Mouse (Mus musculus): ENCODE data around the gene Zfp607a.
A peak's percentile ranks its signal among the peaks of the same experiment; 100 is the strongest.
"Not testable (repeated sequence)": the region's sequence is repeated elsewhere in the genome, so short reads cannot be mapped to it uniquely, and the experiment has no call there.

Gene Zfp607a

DNA sequence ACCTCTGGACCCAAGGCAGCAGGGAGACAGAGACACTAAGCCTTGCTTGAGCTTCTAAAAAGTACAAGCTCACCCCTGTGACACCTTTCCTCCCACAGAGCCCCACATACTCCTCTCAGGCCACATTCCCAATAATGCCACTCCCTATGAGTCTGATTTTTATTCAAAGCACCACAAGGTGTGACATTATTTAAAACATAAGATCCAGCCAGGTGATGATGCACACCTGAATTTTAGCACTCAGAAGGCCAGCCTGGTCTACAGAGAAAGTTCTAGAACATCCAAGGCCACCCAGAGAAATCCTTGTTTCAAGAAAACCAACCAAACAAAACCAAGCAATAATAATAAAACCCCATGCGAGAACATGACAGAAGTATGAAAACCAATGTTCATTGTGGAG, at the start of gene Zfp607a:
TSS of gene Zfp607a (plus strand) at position 301 of the 400 bp plus-strand sequence.
- no peak for DNase-seq

DNA sequence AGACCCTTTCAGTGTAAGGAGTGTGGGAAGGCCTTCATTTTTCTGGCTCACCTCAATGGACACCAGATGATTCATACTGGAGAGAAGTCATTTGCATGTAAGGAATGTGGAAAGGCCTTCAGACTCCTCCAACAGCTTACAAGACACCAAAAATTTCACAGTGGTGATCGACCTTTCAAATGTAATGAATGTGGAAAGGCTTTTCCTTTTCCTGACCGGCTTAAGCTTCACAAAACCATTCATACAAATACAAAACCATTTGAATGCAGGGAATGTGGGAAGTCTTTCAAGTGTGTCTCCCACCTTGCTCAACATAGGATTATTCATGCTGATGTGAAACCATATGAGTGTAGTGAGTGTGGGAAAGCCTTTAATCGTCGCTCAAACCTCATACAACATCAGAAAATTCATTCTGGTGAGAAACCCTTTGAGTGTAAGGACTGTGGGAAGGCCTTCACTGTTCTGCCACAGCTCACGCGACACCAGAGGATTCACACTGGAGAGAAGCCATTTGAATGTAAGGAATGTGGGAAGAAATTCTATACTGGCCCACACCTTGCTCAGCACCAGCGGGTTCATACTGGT, 38.7 kb upstream of the Zfp607a start:
- DNase-seq: no peak

DNA sequence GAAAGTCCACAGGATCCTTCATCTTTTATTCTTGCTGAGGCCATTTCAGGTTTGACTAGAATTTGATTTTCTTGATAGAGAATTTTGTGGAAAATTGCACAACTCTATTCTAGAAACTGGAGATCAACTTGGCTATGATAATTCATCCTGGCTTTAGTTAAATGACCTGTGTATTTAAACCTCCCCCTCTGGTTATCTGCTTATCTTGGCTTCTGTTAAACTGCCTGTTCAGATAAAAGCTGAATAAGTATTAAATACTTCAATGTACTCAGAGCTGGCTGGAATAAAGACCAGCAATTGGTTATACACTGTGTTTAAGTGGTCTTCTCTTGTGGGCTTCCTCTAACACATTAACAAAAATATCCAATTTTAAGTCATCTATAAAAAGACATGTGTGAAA, 34.7 kb upstream of the Zfp607a start:
- DNase-seq: no peak

DNA sequence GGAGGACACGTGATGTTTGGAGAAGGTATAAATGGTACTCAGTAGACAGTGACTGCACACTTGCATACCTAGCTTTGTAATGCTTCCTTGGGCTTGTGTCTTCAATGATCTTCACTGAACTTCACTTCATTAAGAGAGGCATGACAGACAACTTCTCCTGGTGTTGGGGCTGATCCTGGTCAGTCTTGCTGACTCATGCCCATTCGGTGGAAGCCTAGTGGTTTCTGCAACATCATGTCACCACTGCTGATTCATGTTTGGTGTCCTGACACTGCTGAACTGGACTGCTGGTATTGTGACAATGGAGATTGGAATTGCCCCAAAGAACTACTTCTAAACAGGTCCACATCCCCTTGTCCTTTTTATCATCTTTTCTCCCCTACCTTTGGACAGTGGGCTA, 23.2 kb upstream of the Zfp607a start:
- no peak for DNase-seq

DNA sequence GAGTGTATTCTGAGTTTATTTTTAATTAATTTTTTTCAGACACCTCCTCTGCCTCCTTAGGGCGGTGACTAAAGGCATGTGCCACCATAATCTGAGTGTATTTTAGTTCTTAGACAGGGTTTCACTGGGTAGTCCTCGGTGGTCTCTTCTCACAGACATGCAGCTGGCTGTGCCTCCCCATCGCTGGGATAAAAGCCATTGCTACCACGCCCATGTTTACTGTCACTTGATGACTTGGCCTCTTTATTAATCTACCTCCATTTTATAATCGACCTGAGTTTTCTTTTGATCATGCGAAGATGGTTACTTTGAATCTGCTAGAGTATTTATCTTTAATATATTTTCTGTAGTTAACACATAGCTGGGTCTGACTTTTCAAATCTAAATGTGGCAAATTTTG, 19.4 kb upstream of the Zfp607a start:
- DNase-seq: peak; percentile 15 to 16

DNA sequence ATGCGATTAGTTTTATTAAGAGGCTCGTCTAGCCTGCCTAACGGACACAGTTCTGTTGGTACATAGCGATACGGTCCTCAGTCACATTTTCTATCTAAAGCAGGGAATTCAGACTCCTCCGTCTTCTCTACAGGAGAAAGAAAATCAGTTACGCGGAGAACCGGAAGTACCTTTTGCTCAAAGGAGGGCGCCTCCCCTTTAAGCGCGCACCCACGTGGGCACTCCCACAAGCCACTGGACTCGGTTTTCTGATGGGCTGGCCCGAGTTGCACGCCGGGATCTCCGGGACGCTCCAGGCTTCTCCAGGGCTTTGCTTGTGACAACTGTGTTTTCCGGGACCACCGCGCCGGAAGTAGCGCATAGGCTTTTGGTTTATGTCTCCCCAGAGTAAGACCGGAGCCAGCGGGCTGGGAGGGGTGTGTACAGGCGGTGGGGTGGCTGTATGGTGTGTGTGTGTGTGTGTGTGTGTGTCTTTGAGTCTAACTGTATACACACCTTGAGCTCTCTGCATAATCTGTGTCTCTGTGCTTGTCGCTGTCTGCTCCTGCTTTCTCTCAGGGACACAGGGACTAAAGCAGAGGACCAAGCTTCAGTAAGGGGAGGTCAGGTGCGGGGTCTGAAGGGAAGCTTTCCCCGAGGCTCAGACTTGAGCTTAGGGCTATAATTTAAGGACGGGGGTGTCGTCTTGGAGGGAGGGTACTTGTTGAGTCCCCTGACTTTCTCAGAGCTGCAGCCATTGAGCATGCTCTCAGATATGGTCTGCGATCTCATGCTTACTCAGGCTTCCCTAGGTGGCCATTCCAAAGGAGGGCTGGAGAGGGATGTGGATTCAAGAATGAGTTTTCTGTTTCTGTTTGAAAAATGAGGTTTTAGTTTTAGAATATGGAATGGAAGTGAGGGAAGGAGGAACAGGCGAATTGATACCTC, 18.7 kb upstream of the Zfp607a start, which contains the start of gene Zfp59:
TSS of gene Zfp59 (plus strand) at position 285 of the 927 bp plus-strand sequence.
- peak; percentile 80 for DNase-seq

DNA sequence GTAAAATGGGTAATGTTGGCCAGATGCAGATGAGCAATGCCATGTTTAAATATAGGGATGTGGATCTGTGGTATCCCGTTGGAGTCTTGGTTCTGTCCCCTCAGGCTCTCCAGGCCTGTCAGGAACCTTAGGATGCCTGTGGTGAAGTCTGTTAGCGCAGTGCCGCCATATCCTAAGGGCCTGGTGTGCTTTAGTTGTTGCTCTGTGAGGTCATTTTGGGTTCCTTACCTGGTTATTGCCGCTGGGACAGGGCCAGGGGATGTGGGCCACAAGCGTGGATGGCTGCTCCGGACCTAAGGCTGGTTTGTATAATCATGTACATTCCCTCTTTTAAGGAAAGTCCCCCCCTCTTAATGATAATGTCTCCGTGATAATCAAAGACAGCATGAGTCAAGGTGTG, 17.7 kb upstream of the Zfp607a start:
- no peak for DNase-seq

DNA sequence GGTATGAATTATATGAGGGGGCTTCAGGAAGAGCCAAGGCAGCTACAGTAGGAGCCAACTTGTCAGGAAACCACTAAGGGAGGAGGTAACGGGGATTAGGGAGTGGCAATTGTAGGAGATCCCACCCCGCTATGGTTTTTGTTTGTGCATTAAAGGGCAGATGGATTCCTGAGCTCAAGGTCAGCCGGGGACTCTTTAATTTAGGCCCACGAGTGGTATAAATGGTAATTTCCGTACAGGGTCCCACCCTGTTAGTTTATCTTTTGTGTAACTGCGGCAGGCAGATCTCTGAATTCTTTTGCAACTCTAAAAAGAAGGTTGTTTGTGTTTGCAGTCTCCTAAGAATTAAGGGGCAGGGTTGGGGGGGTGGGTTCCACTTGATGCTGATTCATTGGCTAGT, 17.2 kb upstream of the Zfp607a start:
- DNase-seq: no peak

DNA sequence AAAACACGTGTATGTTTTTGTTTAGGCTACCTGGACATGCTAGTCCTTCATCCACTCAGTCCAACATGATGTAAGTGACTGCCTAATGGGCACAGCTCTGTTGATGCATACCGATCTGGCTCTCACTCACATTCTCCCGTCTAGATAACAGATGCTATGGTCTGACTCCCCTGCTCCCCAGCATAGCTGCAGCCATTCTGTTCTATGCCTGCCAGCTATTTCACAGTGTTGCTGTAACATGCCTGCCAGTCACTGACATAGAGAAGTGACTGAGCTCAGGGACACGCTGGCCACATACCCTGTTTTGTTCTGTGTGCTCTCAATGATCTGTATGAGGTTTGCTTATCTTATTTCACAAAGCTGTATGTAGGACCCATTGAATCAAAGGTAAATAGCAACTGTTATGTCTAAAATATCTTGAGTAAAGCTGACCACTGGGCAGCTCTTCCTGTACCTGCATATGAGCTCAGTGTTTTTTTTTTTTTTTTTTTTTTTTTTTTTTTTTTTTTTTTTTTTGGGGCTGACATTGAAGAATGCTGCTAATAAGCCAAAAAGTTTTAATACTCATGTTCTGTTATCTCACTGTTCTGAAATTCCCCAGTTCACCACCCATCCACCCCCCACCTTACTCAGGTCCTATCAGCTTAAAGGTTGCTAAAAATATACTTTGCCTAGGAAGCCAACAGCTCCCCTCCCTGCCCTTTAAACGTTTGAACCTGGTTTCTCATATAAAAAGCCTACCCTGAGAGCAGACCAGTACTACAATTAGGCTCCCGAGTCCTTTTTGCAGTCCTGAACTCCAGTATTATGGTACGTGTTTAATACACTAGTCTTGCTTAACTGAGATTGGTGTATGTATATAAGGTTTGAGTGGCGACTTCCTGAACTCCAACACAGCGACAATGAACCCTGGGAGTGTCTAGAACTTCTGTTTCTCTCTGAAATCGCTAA, 2.2 kb downstream of the Zfp607a start:
- peak in 1 of 2 experiments; percentile 23 for DNase-seq

DNA sequence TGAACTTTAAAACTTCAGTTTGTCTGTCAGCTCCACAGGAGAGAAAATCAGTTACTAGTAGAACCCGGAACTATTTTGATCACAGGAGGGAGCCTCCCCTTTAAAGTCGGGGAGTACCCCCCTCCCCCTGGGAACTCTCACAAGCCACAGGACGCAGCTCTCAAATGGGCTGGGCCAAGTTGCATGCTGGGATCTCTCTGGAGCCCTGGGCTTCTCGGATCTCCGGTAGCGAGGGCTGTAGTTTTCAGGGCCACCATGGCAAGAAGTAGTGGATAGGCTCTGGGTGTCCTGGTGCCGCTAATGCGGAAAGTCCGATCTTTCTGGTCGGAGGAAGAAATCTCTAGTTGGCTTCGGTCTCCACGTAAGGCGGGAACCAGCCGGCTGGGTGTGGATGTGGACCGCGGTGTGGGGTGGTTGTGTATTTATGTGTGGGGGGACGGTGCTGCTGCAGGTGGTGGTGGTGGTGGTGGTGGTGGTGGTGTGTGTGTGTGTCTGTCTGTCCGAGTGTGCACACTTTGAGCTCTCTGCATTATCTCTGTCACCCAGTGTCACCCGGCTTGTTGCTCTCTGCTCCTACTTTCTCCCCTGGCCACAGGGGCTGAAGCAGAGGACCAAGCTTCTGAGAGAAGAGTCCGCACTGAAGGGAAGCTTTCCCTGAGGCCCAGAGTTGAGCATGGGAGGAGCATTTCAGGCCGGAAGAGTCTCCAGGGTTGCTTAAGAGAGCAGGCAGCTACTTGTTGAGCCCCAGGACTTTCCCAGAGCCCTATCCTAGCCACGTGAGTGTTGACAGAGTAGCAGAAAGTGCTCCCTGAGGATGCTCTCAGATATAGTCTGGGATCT, 3.3 kb downstream of the Zfp607a start:
- DNase-seq: peak; percentile 77 to 81

DNA sequence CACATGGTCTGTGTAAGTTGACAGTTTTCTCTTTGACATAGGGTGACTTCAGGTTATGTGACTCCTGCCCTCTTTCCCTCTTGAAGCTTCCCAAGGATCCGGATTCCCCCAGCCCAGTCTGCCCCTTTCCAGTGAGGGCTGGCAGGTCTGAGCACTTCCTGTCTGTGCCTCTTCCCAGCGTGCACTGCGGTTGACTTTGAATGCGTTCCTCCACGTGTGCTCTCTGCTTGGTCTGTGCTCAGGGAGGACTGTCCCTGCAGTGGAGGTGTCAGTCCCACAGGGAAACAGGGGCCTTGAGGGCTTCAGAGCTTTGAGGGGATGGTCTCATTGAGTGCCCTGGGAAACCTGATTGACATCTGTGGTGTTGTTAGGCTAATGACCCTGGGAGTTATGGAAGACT, 5.3 kb downstream of the Zfp607a start:
- not testable (repeated sequence) for DNase-seq

DNA sequence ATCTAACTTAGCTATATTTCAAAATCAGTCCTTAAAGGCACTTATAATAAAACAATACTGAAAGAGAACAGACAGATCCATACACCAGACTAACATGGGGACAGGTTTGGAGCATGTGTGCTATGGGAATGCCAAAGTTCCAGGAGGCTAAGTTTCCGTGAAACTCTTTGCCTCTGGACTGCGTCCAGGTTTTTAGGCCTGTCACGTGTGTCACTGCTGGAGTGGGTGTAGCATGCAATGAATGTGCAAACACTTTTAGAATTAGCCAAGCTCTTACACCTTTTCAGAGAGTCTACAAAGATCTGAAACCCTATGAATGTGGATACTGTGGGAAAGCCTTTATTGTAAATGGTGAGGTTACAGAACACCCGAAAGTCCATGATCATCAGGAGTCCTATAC, 24.4 kb downstream of the Zfp607a start:
- no peak for DNase-seq

DNA sequence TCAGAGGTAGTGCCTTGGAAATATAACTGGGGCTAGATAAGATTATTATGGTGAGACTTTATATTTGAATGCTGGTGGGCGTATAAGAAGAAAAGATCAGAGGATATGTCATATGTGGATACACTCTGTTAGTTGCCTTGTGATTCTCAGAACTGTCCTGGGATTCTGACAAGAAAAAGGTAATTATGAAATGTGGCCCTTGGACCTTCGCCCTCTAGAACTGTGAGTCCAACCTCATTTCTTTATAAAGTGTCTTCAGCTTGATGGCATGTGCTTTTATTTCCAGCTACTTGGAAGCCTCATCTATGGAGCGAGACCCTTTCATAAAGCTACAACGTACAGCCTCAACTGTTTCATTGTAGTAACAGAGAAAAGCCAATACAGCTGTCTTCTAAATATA, 43.3 kb downstream of the Zfp607a start:
- DNase-seq: no peak

DNA sequence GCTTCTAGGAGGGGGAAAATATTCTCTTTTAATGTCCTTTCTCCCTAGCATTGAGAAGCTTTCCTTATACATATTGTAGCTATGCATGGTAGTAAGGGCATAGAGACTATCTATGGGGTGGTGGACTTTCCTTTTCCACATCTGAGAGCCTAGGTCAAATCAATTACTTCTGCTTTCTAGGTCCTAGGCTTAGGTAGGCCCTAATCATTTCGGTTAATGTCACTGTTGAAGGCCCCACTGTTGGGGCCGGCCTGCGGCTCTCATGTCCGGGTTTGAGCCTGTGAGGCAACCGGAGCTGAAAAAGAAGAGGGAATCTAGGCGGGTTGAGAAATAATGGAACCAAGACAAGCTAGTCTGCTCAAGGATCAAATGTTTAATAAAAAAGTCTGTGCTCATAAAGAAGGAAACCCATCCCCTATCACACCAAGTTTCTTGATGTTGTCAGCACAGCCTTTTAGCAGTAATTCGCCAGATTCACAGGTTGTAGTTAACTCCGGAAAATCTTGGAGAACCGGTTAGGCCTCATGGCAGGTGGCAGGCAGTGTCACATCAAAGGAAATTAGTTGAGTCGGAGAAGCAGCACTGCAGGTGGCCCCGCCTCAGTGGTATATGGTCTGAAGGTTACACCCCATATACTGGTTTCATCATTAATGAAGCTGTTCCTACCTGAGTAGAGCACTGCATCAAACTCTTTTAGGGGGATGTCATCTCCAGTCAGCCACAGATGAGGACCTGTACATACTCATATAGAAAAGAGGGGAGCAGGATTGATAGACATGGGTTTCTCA, 47.9 kb downstream of the Zfp607a start:
- no peak for DNase-seq

DNA sequence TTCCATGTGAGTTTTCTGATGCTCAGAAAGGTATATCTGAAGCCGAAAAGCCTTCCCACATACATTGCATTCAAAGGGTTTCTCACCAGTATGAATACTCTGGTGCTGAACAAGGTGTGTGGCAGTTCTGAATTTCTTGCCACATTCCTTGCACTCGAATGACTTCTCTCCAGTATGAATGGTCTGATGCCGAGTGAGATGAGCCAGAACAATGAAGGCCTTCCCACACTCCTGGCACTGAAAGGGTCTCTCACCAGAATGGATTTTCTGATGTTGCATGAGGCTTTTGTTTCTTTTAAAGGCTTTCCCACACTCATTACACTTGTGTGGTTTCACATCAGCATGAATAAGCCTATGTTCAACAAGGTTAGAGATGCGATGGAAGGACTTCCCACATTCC, 53.6 kb downstream of the Zfp607a start:
- DNase-seq: not testable (repeated sequence)

DNA sequence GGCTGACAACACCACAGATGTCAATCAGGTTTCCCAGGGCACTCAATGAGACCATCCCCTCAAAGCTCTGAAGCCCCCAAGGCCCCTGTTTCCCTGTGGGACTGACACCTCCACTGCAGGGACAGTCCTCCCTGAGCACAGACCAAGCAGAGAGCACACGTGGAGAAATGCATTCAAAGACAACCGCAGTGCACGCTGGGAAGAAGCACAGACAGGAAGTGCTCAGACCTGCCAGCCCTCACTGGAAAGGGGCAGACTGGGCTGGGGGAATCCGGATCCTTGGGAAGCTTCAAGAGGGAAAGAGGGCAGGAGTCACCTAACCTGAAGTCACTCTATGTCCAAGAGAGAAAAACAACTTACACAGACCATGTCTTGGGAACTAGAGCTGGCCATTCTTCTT, 69.7 kb downstream of the Zfp607a start:
- DNase-seq: not testable (repeated sequence)

DNA sequence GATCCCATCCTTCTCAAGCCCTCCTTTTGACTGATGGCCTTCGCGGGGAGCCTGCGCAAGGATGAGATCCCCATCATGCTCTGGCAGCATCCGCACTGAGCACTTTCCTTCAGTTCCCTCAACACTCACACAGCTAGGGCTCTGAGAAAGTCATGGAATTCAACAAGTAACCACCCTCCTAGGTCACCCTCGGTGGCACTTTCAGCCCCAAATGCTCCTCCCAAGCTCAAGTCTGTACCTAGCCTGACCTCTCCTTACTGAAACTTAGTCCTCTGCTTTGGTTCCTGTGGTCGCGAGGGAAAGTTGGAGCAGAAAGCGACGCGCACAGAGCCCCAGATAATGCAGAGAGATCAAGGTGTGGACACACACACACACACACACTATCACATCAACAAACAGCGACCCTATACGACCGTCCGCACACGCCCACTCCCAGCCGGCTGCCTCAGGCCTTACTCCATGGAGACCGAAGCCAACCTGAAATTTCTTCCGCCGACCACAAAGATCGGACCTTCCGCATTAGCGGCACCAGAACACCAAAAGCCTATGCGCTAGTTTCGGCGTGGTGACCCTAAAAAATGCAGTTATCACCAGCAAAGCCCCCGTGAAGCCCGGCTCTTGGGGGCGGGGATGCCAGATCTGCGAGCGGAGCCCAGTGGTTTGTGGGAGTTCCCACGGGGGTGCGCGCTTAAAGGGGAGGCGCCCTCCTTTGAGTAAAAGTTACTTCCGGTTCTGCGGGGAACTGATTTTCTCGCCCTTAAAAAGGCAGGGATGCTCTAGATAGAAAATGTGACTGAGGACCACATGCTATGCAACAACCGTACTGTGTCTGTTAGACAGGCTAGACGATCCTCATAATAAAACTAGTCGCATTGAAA, 71.7 kb downstream of the Zfp607a start, which contains the start of gene Zfp974:
TSS of gene Zfp974 (minus strand) at position 643 of the 878 bp plus-strand sequence.
- DNase-seq: peak; percentile 78 to 80
